Mouse (Mus musculus) forebrain, postnatal 0 days (tissue): ENCODE results near the gene Ssh3. TPM values are rescaled to one million over a fixed set of nuclear protein-coding genes. Genes with fewer than 3 reads are reported as not detected.
A peak's percentile ranks its signal among the peaks of the same experiment; 100 is the strongest.
"Not testable (repeated sequence)": the region's sequence is repeated elsewhere in the genome, so short reads cannot be mapped to it uniquely, and the experiment has no call there.

ENCODE experiments used
- ATAC-seq: fragments of 200-750 bp; cut with Nextera tagmentation; 2 replicates; pipeline ENCODE4 v1.8.0; 2017; ENCODE audit warnings: mild to moderate bottlenecking, moderate library complexity
- DNase-seq: peaks from one replicate; pipeline ENCODE4 v3.0.0-alpha.2; 2015
- H3K27ac ChIP-seq: fragments of 300-500 bp; sonication (generic); 2 replicates; pipeline ENCODE4 v1.5.1; 2014; ENCODE audit warnings: low read depth, mild to moderate bottlenecking, antibody characterized with exemption, low read length, moderate library complexity, mixed read lengths
- H3K27me3 ChIP-seq: fragments of 300-500 bp; sonication (generic); 2 replicates; pipeline ENCODE4 v1.6.1; 2014; ENCODE audit warnings: mild to moderate bottlenecking, low read length, mixed read lengths; ENCODE audit not compliant: insufficient read depth
- H3K36me3 ChIP-seq: fragments of 300-500 bp; sonication (generic); 2 replicates; pipeline ENCODE4 v1.6.1; 2014; ENCODE audit warnings: mild to moderate bottlenecking, moderate library complexity; ENCODE audit not compliant: insufficient read depth
- H3K4me1 ChIP-seq: fragments of 300-500 bp; sonication (generic); 2 replicates; pipeline ENCODE4 v1.6.1; 2014; ENCODE audit warnings: antibody characterized with exemption; ENCODE audit not compliant: insufficient read depth
- H3K4me2 ChIP-seq: fragments of 300-500 bp; sonication (generic); 2 replicates; pipeline ENCODE4 v1.6.1; 2014; ENCODE audit warnings: low read depth, mild to moderate bottlenecking, moderate library complexity
- H3K4me3 ChIP-seq: fragments of 300-500 bp; sonication (generic); 2 replicates; pipeline ENCODE4 v1.5.1; 2014; ENCODE audit warnings: low read depth, low read length, mixed read lengths
- H3K9ac ChIP-seq: fragments of 300-500 bp; sonication (generic); 2 replicates; pipeline ENCODE4 v1.6.1; 2014; ENCODE audit warnings: mild to moderate bottlenecking
- H3K9me3 ChIP-seq: fragments of 300-500 bp; sonication (generic); 2 replicates; pipeline ENCODE4 v1.6.1; 2016; ENCODE audit warnings: low read length
- CTCF ChIP-seq: sonication (generic); IDR thresholded peaks from 2 replicates; pipeline ENCODE4 v1.5.1; 2016; ENCODE audit warnings: antibody characterized with exemption, control low read depth, low read depth
- whole genome bisulfite sequencing: fragments of 180-500 bp; shearing (Covaris S2); extraction: QIAGEN DNeasy Blood & Tissue Kit; methylation state at CpG from one replicate; pipeline ENCODE4 v1.1.7; 2014; 5-methylcytosine and 5-hydroxymethylcytosine counted together
- polyA plus RNA-seq: library from polyadenylated mRNA; unstranded; fragments of >200 nt; fragmentation: Nextera tagmentation; extraction: Ambion mirVana; gene quantifications from 2 replicates; pipeline ENCODE4 v1.2.1, GENCODE M21; 2015
- total RNA-seq: library from RNA; depleted of rRNA; stranded (reverse); fragments of >200 nt; gene quantifications from 2 replicates; pipeline ENCODE4 v1.2.3, GENCODE M21; 2014

The Ssh3 gene
- total and polyA plus RNA-seq, 2 experiments from 2014 or later: 9.1 to 41.5 TPM

DNA sequence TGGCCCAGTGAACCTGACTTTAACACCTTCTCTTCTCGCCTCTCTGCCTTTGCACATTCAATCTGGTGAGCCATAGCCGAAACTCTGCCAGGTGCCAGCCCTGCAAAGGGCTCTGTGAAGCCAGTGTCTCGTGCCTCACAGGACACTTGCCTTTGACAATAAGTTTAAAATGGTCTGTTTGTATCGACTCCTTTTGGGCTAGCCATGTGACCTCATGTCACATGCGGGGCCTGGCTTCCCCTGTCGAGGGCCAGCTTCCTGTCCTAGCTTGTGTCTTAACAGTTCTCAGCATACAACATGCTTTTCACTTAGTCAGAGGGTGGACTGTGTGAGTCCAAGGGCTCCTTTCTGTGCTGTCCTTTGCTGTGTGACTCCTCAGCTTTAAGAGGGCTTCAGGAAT, 6.2 kb downstream of the Ssh3 start:
- no peak for ATAC-seq
- Histone ChIP-seq H3K27me3 (no peaks in the 10 kb centered on the region), H3K9ac (no peak overlapping the region), H3K4me3 (no peak overlapping the region), H3K4me1 (peaks cover 4% of the 10 kb centered on the region; the same call in 1 of the 2 replicates), H3K4me2 (no peak overlapping the region), H3K9me3 (no peaks in the 10 kb centered on the region), H3K27ac (no peak overlapping the region), H3K36me3 (no peaks in the 10 kb centered on the region)
- no peak for TF ChIP-seq CTCF
- no peak for DNase-seq
- 75% methylated on average over 6 of the region's 6 CpGs for WGBS

GRCm38 (mm10) chr19:4261038-4261698, 7.8 kb downstream of the Ssh3 start:
- no peak for DNase-seq
- no peaks in the 10 kb centered on the region for H3K27me3 ChIP-seq
- no peak overlapping the region for H3K4me3 ChIP-seq
- ATAC-seq: no peak
- no peaks in the 10 kb centered on the region for H3K9me3 ChIP-seq
- peaks cover 5% of the 10 kb centered on the region; the same call in 1 of the 2 replicates for H3K4me1 ChIP-seq
- no peaks in the 10 kb centered on the region for H3K36me3 ChIP-seq
- 55% methylated on average over 8 of the region's 8 CpGs for WGBS
- peak; percentile 28; the same call in 1 of the 2 replicates for TF ChIP-seq CTCF
- no peak overlapping the region for H3K27ac ChIP-seq
- no peak overlapping the region for H3K9ac ChIP-seq
- H3K4me2 ChIP-seq: no peak overlapping the region

DNA sequence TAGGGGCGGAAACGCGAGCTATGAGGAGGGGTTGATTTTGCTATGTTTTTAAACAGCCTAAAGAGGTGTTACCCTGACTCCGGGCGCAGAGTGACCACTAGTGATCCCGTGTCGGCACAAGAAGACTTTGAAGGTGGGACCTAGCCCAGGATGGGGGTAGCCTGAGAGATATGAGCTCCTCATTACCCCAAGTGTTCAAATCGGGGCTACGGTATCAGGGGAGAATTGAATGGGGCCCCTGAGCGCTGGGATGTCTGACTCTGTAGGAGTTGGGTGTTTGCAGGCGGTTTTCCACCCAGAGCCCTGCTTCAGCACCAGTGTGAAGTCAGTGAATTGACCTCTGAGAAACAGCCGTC, 11.1 kb downstream of the Ssh3 start:
- no peak overlapping the region for H3K27ac ChIP-seq
- H3K9ac ChIP-seq: peak overlapping the region; percentile 52
- TF ChIP-seq CTCF: no peak
- peaks cover 5% of the 10 kb centered on the region; the same call in 1 of the 2 replicates for H3K4me1 ChIP-seq
- peak overlapping the region; percentile 65 for H3K4me3 ChIP-seq
- H3K36me3 ChIP-seq: no peaks in the 10 kb centered on the region
- no peak for DNase-seq
- H3K27me3 ChIP-seq: no peaks in the 10 kb centered on the region
- H3K9me3 ChIP-seq: no peaks in the 10 kb centered on the region
- peak; percentile 38 for ATAC-seq
- WGBS: 20% methylated on average over 12 of the region's 12 CpGs
- peak overlapping the region; percentile 93 for H3K4me2 ChIP-seq

DNA sequence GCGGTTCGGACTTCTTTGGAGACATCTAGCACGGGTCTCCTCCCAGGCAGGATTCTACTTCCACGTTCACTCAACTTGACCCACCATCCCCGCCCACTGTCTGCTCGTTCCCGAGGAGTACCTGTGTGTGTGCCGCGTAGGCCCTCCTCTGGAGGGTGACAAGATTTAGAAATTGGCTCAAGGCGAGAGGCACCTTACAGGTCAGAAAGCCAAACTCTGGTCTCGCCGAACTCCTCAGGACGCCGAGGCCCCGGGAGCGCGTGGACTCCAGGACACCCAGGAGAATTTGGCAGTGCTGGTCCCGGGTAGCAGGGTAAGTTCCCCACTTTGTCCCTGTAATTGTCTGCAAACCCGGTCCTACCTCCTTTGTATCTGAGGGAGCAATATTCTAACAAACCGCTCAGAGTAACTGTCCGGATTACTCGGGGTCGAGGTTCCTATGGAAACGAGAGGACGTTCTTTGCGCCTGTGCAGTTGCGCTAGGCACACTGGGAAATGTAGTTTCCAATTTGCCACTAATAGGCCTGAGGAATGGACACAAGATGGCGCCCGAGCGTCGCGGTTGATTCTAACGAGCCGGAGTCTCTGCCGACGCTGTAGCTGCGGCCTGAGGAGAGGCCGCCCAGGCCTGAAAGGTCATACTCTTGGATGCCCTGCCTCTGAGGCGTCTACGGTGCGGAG, 11.6 kb downstream of the Ssh3 start:
- WGBS: 1% methylated on average over 41 of the region's 41 CpGs
- Histone ChIP-seq H3K4me3 (peak overlapping the region; percentile 65), H3K9me3 (no peaks in the 10 kb centered on the region), H3K27ac (no peak overlapping the region), H3K36me3 (no peaks in the 10 kb centered on the region), H3K9ac (peak overlapping the region; percentile 52), H3K4me2 (peak overlapping the region; percentile 93), H3K4me1 (peaks cover 5% of the 10 kb centered on the region; the same call in 1 of the 2 replicates), H3K27me3 (no peaks in the 10 kb centered on the region)
- peak; percentile 97 for DNase-seq
- peak; percentile 94 for ATAC-seq
- TF ChIP-seq CTCF: peak; percentile 96

- no peak overlapping the region for H3K9ac ChIP-seq
- peaks cover 5% of the 10 kb centered on the region; the same call in 1 of the 2 replicates for H3K4me1 ChIP-seq
- H3K4me3 ChIP-seq: no peak overlapping the region
- ATAC-seq: no peak
- DNase-seq: no peak
- TF ChIP-seq CTCF: peak; percentile 46; the same call in 1 of the 2 replicates
- H3K27me3 ChIP-seq: no peaks in the 10 kb centered on the region
- no peaks in the 10 kb centered on the region for H3K9me3 ChIP-seq
- no peaks in the 10 kb centered on the region for H3K36me3 ChIP-seq
- no peak overlapping the region for H3K27ac ChIP-seq
- 77% methylated on average over 11 of the region's 11 CpGs for WGBS
- H3K4me2 ChIP-seq: no peak overlapping the region
These were observed 13.3 kb downstream of the Ssh3 start for GRCm38 (mm10) chr19:4255583-4256162.

- DNase-seq: no peak
- 84% methylated on average over 7 of the region's 7 CpGs for WGBS
- H3K4me3 ChIP-seq: no peak overlapping the region
These were observed 14.8 kb downstream of the Ssh3 start for GRCm38 (mm10) chr19:4254230-4254629.

DNA sequence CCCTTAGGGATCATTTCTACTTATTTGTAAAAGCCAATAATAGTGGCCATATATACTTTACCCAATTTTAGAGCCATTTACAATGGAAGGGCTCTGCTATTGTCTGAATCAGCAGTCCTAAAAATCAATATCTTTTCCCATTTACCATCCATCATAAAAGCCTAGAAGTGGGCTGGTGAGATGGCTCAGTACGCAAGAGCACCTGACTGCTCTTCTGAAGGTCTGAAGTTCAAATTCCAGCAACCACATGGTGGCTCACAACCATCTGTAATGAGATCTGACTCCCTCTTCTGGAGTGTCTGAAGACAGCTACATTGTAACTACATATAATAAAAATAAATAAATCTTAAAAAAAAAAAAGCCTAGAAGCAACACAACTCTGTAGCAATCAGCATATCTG, 20.3 kb downstream of the Ssh3 start:
- not testable (repeated sequence) for ATAC-seq
- whole genome bisulfite sequencing: 77% methylated on average over 1 of the region's 1 CpGs

More at GRCm38 (mm10) chr19:4254230-4254629, 14.8 kb downstream of the Ssh3 start:
- Histone ChIP-seq H3K27me3 (no peaks in the 10 kb centered on the region), H3K36me3 (no peaks in the 10 kb centered on the region), H3K4me2 (no peak overlapping the region), H3K4me1 (peaks cover 5% of the 10 kb centered on the region; the same call in 1 of the 2 replicates), H3K9ac (no peak overlapping the region), H3K27ac (no peak overlapping the region), H3K9me3 (no peaks in the 10 kb centered on the region)
- no peak for ATAC-seq
- no peak for TF ChIP-seq CTCF

More for the DNA sequence above, 20.3 kb downstream of the Ssh3 start:
- not testable (repeated sequence) for H3K4me1 ChIP-seq, H3K4me2 ChIP-seq, H3K27ac ChIP-seq, H3K4me3 ChIP-seq, H3K36me3 ChIP-seq, H3K27me3 ChIP-seq, DNase-seq, H3K9me3 ChIP-seq, H3K9ac ChIP-seq
